Mouse (Mus musculus): ENCODE data around the gene Foxn3. TPM values are rescaled to one million over a fixed set of nuclear protein-coding genes. Genes with fewer than 3 reads are reported as not detected.

Gene Foxn3
- total and polyA plus RNA-seq, 3 experiments: 9.7 to 26.8 (median 11.0) TPM

DNA sequence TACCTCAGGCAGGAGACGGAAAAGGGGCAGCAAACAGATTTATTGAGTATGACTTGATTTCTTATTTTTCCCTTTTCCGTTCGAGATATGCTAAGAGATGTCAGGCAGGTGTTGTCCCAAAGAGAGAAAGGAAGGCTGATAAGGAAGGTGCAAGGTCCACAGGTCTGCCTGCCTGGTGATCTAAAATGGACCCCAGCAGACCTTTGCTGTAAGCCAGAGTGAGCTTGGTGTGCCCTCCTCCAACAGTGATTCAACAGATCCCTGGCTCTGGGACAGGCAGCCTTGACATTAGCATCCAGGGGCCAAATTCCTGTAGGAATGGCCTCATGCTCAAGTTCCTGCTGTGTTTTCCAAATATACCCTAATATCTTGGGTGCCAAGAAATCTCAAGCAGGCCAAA, 168.3 kb downstream of the Foxn3 start:
- in situ Hi-C loops (cut with MboI; ENCODE audit: low pct_ligation_motif_present, low pct_unique_long_range_greater_than_20kb, low sequenced_read_pairs): loop anchor here (10.0 kb wide), 2 partner anchors 150 to 300 kb away; no protein-coding TSS in a partner anchor
- no peak overlapping the region for H3K27ac ChIP-seq (ENCODE audit: insufficient read depth, low read depth)
- peaks cover 0 to 5% of the 10 kb centered on the region in 2 experiments for H3K36me3 ChIP-seq (replicated peaks in 1 of 2; ENCODE audit: control insufficient read depth in 1 of 2, insufficient read depth in 1 of 2, low read length in 1 of 2)
- no peak overlapping the region for H3K9ac ChIP-seq (ENCODE audit: insufficient read depth, low read depth)
- no peak for DNase-seq (ENCODE audit: extremely low read depth)
- H3K4me3 ChIP-seq (replicated peaks in 1 of 3; ENCODE audit: low read depth in 2 of 3, low read length in 2 of 3, poor library complexity in 1 of 3): no peak overlapping the region
- peaks cover 4 to 24% of the 10 kb centered on the region in 2 experiments; a peak in 3 of 4 replicates for H3K4me1 ChIP-seq (ENCODE audit: control insufficient read depth in 1 of 2, insufficient read depth in 2 of 2)
- 0 out of 2 replicates have a peak, but pooled peaks cover 8% of the 10 kb centered on the region for H3K79me2 ChIP-seq (replicated peaks; ENCODE audit: control insufficient read depth, extremely low read depth, insufficient read depth, poor library complexity, severe bottlenecking)
- no peak overlapping the region for H3K4me2 ChIP-seq (ENCODE audit: insufficient read depth, low read depth, poor library complexity, severe bottlenecking)
- no peaks in the 10 kb centered on the region for H3K27me3 ChIP-seq (replicated peaks)
- TF ChIP-seq IRF4 (IDR thresholded peaks at IDR 0.05; ENCODE audit: low read depth, low read length) (no peak), KAT2A (IDR thresholded peaks at IDR 0.05; ENCODE audit: insufficient replicate concordance, low read length) (no peak), RCOR1 (conservative IDR thresholded peaks at IDR 0.05; ENCODE audit: low read depth, low read length) (no peak)
- H3K9me3 ChIP-seq (replicated peaks; ENCODE audit: low read length): peaks cover 9% of the 10 kb centered on the region
- dilution Hi-C loops (cut with MboI; ENCODE audit: extremely low pct_ligation_motif_present, extremely low pct_unique_long_range_greater_than_20kb, low sequenced_read_pairs): no loop called here

DNA sequence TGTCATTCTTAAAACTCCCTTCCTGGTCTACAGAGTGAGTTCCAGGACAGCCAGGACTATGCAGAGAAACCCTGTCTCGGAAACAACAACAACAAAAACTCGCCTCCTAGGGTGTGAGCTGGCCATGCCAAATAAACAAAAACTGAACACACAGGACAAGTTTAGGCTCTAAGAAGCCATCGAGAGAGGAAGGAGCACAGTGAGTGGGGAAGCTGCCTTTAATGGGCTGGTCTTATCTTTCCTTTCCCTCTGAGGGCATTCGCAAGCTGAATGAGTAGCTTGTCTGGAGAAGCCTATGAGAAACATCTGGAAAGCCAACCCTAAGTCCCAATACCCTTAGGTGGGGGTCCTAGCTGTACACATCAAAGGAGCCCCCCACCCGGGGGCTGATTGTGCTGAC, 168.7 kb downstream of the Foxn3 start:
- no peak for DNase-seq (ENCODE audit: extremely low read depth)
- no peak overlapping the region for H3K9ac ChIP-seq (ENCODE audit: insufficient read depth, low read depth)
- TF ChIP-seq PAX5 (IDR thresholded peaks at IDR 0.05; ENCODE audit: low read length) (no peak), POLR2A (IDR thresholded peaks at IDR 0.05; ENCODE audit: low read depth, low read length) (no peak), CHD1 (IDR thresholded peaks at IDR 0.05; ENCODE audit: low read depth, low read length) (no peak), EP300 (IDR thresholded peaks at IDR 0.05; ENCODE audit: low read length) (no peak), ZKSCAN1 (IDR thresholded peaks at IDR 0.05; ENCODE audit: borderline replicate concordance, low read depth, low read length) (no peak), TCF12 (IDR thresholded peaks at IDR 0.05; ENCODE audit: low read depth, low read length) (no peak), SIN3A (IDR thresholded peaks at IDR 0.05; ENCODE audit: low read length) (no peak), MXI1 (IDR thresholded peaks at IDR 0.05; ENCODE audit: low read depth, low read length) (no peak), POLR2AphosphoS2 (IDR thresholded peaks at IDR 0.05; ENCODE audit: low read depth, low read length) (no peak), BHLHE40 (IDR thresholded peaks at IDR 0.05; ENCODE audit: low read depth, low read length) (no peak), ETS1 (conservative IDR thresholded peaks at IDR 0.05; ENCODE audit: low read depth, low read length) (no peak), ZMIZ1 (IDR thresholded peaks at IDR 0.05; ENCODE audit: low read depth, low read length) (no peak), NRF1 (IDR thresholded peaks at IDR 0.05; ENCODE audit: low read depth, low read length) (no peak), GABPA (IDR thresholded peaks at IDR 0.05; ENCODE audit: insufficient replicate concordance, low read depth, low read length) (no peak), UBTF (IDR thresholded peaks at IDR 0.05; ENCODE audit: low read depth, low read length) (no peak), ELF1 (IDR thresholded peaks at IDR 0.05; ENCODE audit: low read depth, low read length) (no peak), ZC3H11A (IDR thresholded peaks at IDR 0.05; ENCODE audit: low read depth, low read length) (no peak)
- H3K4me3 ChIP-seq (replicated peaks in 1 of 3; ENCODE audit: low read depth in 2 of 3, low read length in 2 of 3, poor library complexity in 1 of 3): no peak overlapping the region
- in situ Hi-C loops (cut with MboI; ENCODE audit: low pct_ligation_motif_present, low pct_unique_long_range_greater_than_20kb, low sequenced_read_pairs) (loop anchor here (10.0 kb wide), 2 partner anchors 150 to 300 kb away; no protein-coding TSS in a partner anchor), dilution Hi-C loops (cut with MboI; ENCODE audit: extremely low pct_ligation_motif_present, extremely low pct_unique_long_range_greater_than_20kb, low sequenced_read_pairs) (no loop called here)
- no peak overlapping the region for H3K27ac ChIP-seq (ENCODE audit: insufficient read depth, low read depth)
- H3K36me3 ChIP-seq (replicated peaks in 1 of 2; ENCODE audit: control insufficient read depth in 1 of 2, insufficient read depth in 1 of 2, low read length in 1 of 2): peaks cover 0 to 6% of the 10 kb centered on the region in 2 experiments
- no peaks in the 10 kb centered on the region for H3K27me3 ChIP-seq (replicated peaks)
- H3K4me1 ChIP-seq (ENCODE audit: control insufficient read depth in 1 of 2, insufficient read depth in 2 of 2): peaks cover 4 to 24% of the 10 kb centered on the region in 2 experiments; a peak in 3 of 4 replicates
- 0 out of 2 replicates have a peak, but pooled peaks cover 8% of the 10 kb centered on the region for H3K79me2 ChIP-seq (replicated peaks; ENCODE audit: control insufficient read depth, extremely low read depth, insufficient read depth, poor library complexity, severe bottlenecking)
- peaks cover 9% of the 10 kb centered on the region for H3K9me3 ChIP-seq (replicated peaks; ENCODE audit: low read length)
- H3K4me2 ChIP-seq (ENCODE audit: insufficient read depth, low read depth, poor library complexity, severe bottlenecking): no peak overlapping the region

Measured in CH12.LX (cell line).